Mouse (Mus musculus) erythroblast, adult 5-6 weeks (primary cell): ENCODE data around the gene Cyp4a12b. TPM values are rescaled to one million over a fixed set of nuclear protein-coding genes. Genes with fewer than 3 reads are reported as not detected.
"Not testable (repeated sequence)": the region's sequence is repeated elsewhere in the genome, so short reads cannot be mapped to it uniquely, and the experiment has no call there.

Experiments
- ATAC-seq: replicated peaks from 2 replicates; pipeline ENCODE4 v1.8.0; 2016; ENCODE audit warnings: moderate number of reproducible peaks, mild to moderate bottlenecking, moderate TSS enrichment, inconsistent platforms; ENCODE audit not compliant: poor library complexity, low FRiP score, severe bottlenecking
- total RNA-seq, 2 experiments: library from RNA; stranded (forward) in 1 of 2; stranded (reverse) in 1 of 2; fragments of 150-400 nt in 1 of 2; fragments of 200-764, 138-1000 nt in 1 of 2; gene quantifications; 2 replicates each; pipeline versions ENCODE4 v1.2.3 to v1.2.4; 2015 to 2017; ENCODE audit warnings: low replicate concordance in 2 of 2

Gene Cyp4a12b
- not detected in 2 replicates for total RNA-seq (2015; ENCODE audit: low replicate concordance)
- not detected in 2 replicates for total RNA-seq (2017; ENCODE audit: low replicate concordance)

- ATAC-seq = not testable (repeated sequence)
Observed at GRCm38 (mm10) chr4:115411324-115411723, at the start of gene Cyp4a12b. TSS of gene Cyp4a12b (plus strand) at chr4:115411624.

DNA sequence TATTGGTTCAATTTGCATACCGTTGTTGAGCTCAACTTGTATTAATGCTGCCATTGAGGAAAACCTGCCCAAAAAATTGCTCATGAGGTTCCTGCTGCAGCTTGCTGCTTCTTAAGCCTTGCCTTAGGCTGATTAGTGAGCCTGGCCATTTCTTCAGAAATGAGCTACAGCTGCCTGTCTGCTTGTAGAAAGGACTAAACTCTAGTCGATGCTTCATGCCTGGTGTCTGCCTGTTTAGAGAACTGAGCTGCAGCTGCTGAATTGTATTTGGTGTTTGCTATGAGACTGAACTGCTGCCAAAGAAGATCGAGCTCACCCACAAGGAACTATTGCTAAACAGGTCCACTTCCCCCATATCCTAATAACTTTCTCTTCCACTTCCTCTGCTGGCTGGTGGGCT is 45.8 kb upstream of the Cyp4a12b start:
- not testable (repeated sequence) for ATAC-seq

DNA sequence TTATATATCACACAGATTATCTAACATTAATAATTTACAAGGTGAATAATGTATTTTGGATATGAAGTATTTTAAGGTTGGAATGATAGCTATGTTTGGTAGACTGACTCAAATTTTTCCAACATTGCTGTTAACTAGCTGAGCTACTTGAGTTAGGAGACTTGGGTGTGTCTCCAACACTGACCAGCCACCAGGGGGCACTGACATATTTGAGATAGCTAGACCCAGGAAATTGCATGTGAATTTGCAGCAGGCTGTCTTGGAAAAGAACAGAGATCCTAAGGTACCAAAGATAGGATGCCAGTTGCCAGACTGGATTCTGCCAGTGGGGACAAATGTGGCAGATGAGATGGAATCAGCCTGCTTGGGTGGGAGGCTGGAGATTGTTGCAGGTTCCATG is 43.4 kb upstream of the Cyp4a12b start:
- ATAC-seq = not testable (repeated sequence)

- ATAC-seq = not testable (repeated sequence)
Observed at GRCm38 (mm10) chr4:115396256-115396655, 15.2 kb upstream of the Cyp4a12b start.

DNA sequence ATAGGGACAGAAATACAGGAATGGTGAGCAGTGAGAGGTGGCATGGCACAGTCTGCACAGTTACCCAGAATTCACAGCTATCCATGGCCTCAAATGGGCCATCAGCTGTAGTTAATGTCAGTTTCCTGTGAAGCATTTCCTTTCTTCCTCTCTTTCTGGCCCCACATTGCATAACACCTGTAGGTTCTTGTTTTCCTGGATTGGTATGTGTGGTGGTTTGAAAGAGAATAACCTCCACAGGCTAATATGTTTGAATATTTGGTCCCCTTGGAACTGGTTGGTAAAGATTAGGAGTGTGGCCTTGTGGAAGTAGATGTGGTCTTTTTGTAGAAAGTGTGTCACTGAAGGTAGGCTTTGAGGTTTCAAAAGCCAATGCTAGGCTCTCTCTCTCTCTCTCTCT is 14.5 kb upstream of the Cyp4a12b start:
- not testable (repeated sequence) for ATAC-seq

DNA sequence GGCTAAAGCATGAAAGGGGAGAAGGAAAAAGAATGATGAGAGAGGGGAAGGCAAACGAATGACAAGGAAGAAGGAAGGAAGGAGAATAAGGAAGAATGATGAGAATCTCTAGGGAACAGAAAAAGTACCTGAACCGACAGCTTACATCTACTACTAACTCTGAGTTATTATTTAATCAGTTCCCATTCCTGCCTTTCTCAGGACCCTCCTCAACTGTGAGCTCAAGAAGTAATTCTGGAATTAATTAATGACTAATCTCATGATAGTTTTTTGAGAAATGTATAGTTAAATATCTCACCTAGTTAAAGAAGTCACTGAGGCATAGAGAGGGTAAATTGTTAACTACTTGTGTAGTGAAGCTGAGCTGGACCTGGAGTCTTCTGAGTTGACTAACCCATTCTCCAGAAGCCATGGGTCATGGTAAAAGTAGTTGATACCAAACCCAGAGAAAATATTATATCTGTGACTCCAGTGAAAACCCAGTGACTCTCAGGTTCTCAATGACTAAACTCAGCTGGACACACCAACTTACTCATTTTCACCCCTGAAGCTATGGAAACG is 39.2 kb downstream of the Cyp4a12b start:
- ATAC-seq = no peak

GRCm38 (mm10) chr4:115452304-115452703 is 40.9 kb downstream of the Cyp4a12b start, which contains the start of gene Cyp4a30b:
TSS of gene Cyp4a30b (plus strand) at chr4:115452604.
- no peak for ATAC-seq

- ATAC-seq = not testable (repeated sequence)
Observed at GRCm38 (mm10) chr4:115473585-115473984, 62.2 kb downstream of the Cyp4a12b start.

DNA sequence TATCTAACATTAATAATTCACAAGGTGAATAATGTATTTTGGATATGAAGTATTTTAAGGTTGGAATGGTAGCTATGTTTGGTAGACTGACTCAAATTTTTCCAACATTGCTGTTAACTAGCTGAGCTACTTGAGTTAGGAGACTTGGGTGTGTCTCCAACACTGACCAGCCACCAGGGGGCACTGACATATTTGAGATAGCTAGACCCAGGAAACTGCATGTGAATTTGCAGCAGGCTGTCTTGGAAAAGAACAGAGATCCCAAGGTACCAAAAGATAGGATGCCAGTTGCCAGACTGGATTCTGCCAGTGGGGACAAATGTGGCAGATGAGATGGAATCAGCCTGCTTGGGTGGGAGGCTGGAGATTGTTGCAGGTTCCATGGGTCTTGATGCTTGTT is 64.6 kb downstream of the Cyp4a12b start:
- ATAC-seq = peak; percentile 65; the same call in 1 of the 2 replicates

GRCm38 (mm10) chr4:115481006-115481652 is 69.7 kb downstream of the Cyp4a12b start:
- no peak for ATAC-seq

Other genes starting within 250 kb of the Cyp4a12b start
- not detected in 2 replicates for gene Cyp4a29, start 169.5 kb upstream of the Cyp4a12b start, total RNA-seq (2015; ENCODE audit: low replicate concordance)
- gene Cyp4a29, start 169.5 kb upstream of the Cyp4a12b start, total RNA-seq (2017; ENCODE audit: low replicate concordance) = not detected in 2 replicates
- gene Cyp4a12a, start 112.6 kb upstream of the Cyp4a12b start, total RNA-seq (2015; ENCODE audit: low replicate concordance) = not detected in 2 replicates
- not detected in 2 replicates for gene Cyp4a12a, start 112.6 kb upstream of the Cyp4a12b start, total RNA-seq (2017; ENCODE audit: low replicate concordance)
- gene Cyp4a30b, start 41.0 kb downstream of the Cyp4a12b start, total RNA-seq (2015; ENCODE audit: low replicate concordance) = not detected in 2 replicates
- not detected in 2 replicates for gene Cyp4a30b, start 41.0 kb downstream of the Cyp4a12b start, total RNA-seq (2017; ENCODE audit: low replicate concordance)
- gene Cyp4a14, start 84.5 kb downstream of the Cyp4a12b start, total RNA-seq (2015; ENCODE audit: low replicate concordance) = not detected in 2 replicates
- not detected in 2 replicates for gene Cyp4a14, start 84.5 kb downstream of the Cyp4a12b start, total RNA-seq (2017; ENCODE audit: low replicate concordance)
- gene Cyp4a10, start 106.6 kb downstream of the Cyp4a12b start, total RNA-seq (2015; ENCODE audit: low replicate concordance) = not detected in 2 replicates
- not detected in 2 replicates for gene Cyp4a10, start 106.6 kb downstream of the Cyp4a12b start, total RNA-seq (2017; ENCODE audit: low replicate concordance)
- gene Cyp4a31, start 152.0 kb downstream of the Cyp4a12b start, total RNA-seq (2015; ENCODE audit: low replicate concordance) = not detected in 2 replicates
- gene Cyp4a31, start 152.0 kb downstream of the Cyp4a12b start, total RNA-seq (2017; ENCODE audit: low replicate concordance) = not detected in 2 replicates
- gene Cyp4a32, start 189.3 kb downstream of the Cyp4a12b start, total RNA-seq (2015; ENCODE audit: low replicate concordance) = not detected in 2 replicates
- gene Cyp4a32, start 189.3 kb downstream of the Cyp4a12b start, total RNA-seq (2017; ENCODE audit: low replicate concordance) = not detected in 2 replicates
- gene Cyp4b1, start 236.1 kb downstream of the Cyp4a12b start, total RNA-seq (2015; ENCODE audit: low replicate concordance) = not detected in 2 replicates
- gene Cyp4b1, start 236.1 kb downstream of the Cyp4a12b start, total RNA-seq (2017; ENCODE audit: low replicate concordance) = not detected in 2 replicates